Comparison of ENCODE assay signal across 9 mouse cellular contexts in genomic region chr4:138884261-138884660, GRCm38 (mm10). TPM values are rescaled to one million over a fixed set of nuclear protein-coding genes. Genes with fewer than 3 reads are reported as not detected.
DNase-seq lines count a peak whose midpoint lies in the region; ATAC-seq and TF ChIP-seq lines count a peak whose summit lies in the region.
"Had no signal": no experiment of that assay in that cellular context is flagged by ENCODE, and none has a peak within 500 bp of the region (broad histone marks: within the 10 kb centered on the region; RNA-seq: fewer than 3 reads in every experiment).

No protein-coding gene starts in this region.

- H3K4me3 ChIP-seq in heart, embryonic 12.5 days: no peak overlapping the region
- H3K4me3 ChIP-seq in intestine, postnatal 0 days (ENCODE audit: low read depth, low read length): no peak overlapping the region
- H3K4me3 ChIP-seq: neural tube, embryonic 13.5 days had no signal

- H3K27ac ChIP-seq in heart, embryonic 12.5 days (ENCODE audit: poor library complexity, severe bottlenecking): no peak overlapping the region
- H3K27ac ChIP-seq in intestine, postnatal 0 days (ENCODE audit: low read depth, low read length): no peak overlapping the region
- H3K27ac ChIP-seq: neural tube, embryonic 13.5 days had no signal

- ATAC-seq in heart, embryonic 12.5 days (ENCODE audit: insufficient number of reproducible peaks, low FRiP score): no peak
- no peak for ATAC-seq in intestine, postnatal 0 days

- intact Hi-C loops in left cerebral cortex, postnatal 36 days (cut with DNase I): loop anchor here (2.0 kb wide), 1 partner anchor 17 kb away; no protein-coding TSS in a partner anchor

- H3K27me3 ChIP-seq in heart, embryonic 12.5 days (replicated peaks): peaks cover 41% of the 10 kb centered on the region
- H3K27me3 ChIP-seq in intestine, postnatal 0 days (replicated peaks; ENCODE audit: control insufficient read depth, insufficient read depth, low read length): no peaks in the 10 kb centered on the region

- H3K36me3 ChIP-seq in heart, embryonic 12.5 days: no peaks in the 10 kb centered on the region
- H3K36me3 ChIP-seq in intestine, postnatal 0 days (ENCODE audit: control insufficient read depth, insufficient read depth): no peaks in the 10 kb centered on the region
- H3K36me3 ChIP-seq: neural tube, embryonic 13.5 days had no signal

- H3K4me2 ChIP-seq in heart, embryonic 12.5 days: no peak overlapping the region
- no peak overlapping the region for H3K4me2 ChIP-seq in intestine, postnatal 0 days (replicated peaks; ENCODE audit: low read depth)
- H3K4me2 ChIP-seq: neural tube, embryonic 13.5 days had no signal

- H3K4me1 ChIP-seq in heart, embryonic 12.5 days (replicated peaks): 0 out of 2 replicates have a peak, but pooled peaks cover 6% of the 10 kb centered on the region
- no peaks in the 10 kb centered on the region for H3K4me1 ChIP-seq in intestine, postnatal 0 days (replicated peaks; ENCODE audit: control insufficient read depth, insufficient read depth, low read length)

- DNase-seq in heart, adult 11 months: peak; percentile 97
- peak; percentile 65 for DNase-seq in c-Kit-positive CD71-positive TER-119-positive erythroid progenitor cells, embryonic 14.5 days (ENCODE audit: low spot score)
- DNase-seq in frontal cortex, postnatal 10 days (ENCODE audit: low spot score in 2 of 2): peak; percentile 64 to 84
- DNase-seq in left cerebral cortex, postnatal 36 days (ENCODE audit: low spot score in 2 of 2): peak; percentile 80 to 86
- peak; percentile 71 to 79 for DNase-seq in monocyte, adult 2 months (ENCODE audit: low read depth in 1 of 2, low spot score in 2 of 2)
- DNase-seq in spleen, postnatal 4 days (ENCODE audit: low spot score in 2 of 2): peak; percentile 83 to 95

- WGBS in heart, embryonic 12.5 days: 21% methylated on average over 6 of the region's 6 CpGs
- WGBS in intestine, postnatal 0 days: 14% methylated on average over 6 of the region's 6 CpGs

- peak; percentile 94 for TF ChIP-seq CTCF in intestine, postnatal 0 days (IDR thresholded peaks at IDR 0.05; ENCODE audit: low read depth)

- no peaks in the 10 kb centered on the region for H3K9me3 ChIP-seq in heart, embryonic 12.5 days (replicated peaks)
- no peaks in the 10 kb centered on the region for H3K9me3 ChIP-seq in intestine, postnatal 0 days (ENCODE audit: control insufficient read depth)
- H3K9me3 ChIP-seq: neural tube, embryonic 13.5 days had no signal

- no peak overlapping the region for H3K9ac ChIP-seq in heart, embryonic 12.5 days
- no peak overlapping the region for H3K9ac ChIP-seq in intestine, postnatal 0 days (ENCODE audit: low read depth, low read length)
- H3K9ac ChIP-seq: neural tube, embryonic 13.5 days had no signal

RNA-seq across cellular contexts. Expression of gene Pla2g2e, which starts 6.5 kb away (rescaled TPM):
- polyA plus RNA-seq in heart, embryonic 12.5 days (2016; fragmentation: Nextera tagmentation; extraction: Ambion mirVana): not detected in 2 replicates
- 0.30 and 0.52 TPM in 2 replicates for polyA plus RNA-seq in intestine, postnatal 0 days (2015; fragmentation: Nextera tagmentation; extraction: Ambion mirVana)
- not detected for total RNA-seq in left cerebral cortex, postnatal 36 days (2021)
- polyA plus RNA-seq: neural tube, embryonic 13.5 days had no signal

RNA-seq across cellular contexts. Expression of gene Gm13030, which starts 10.5 kb away (rescaled TPM):
- polyA plus RNA-seq in heart, embryonic 12.5 days (2016; fragmentation: Nextera tagmentation; extraction: Ambion mirVana): not detected in 2 replicates
- polyA plus RNA-seq in intestine, postnatal 0 days (2015; fragmentation: Nextera tagmentation; extraction: Ambion mirVana): not detected in 2 replicates
- not detected for total RNA-seq in left cerebral cortex, postnatal 36 days (2021)
- polyA plus RNA-seq: neural tube, embryonic 13.5 days had no signal

RNA-seq across cellular contexts. Expression of gene Pla2g5, which starts 21.0 kb away (rescaled TPM):
- polyA plus RNA-seq in heart, embryonic 12.5 days (2016; fragmentation: Nextera tagmentation; extraction: Ambion mirVana): 2.5 and 2.6 TPM in 2 replicates
- 0.22 and 0.39 TPM in 2 replicates for polyA plus RNA-seq in intestine, postnatal 0 days (2015; fragmentation: Nextera tagmentation; extraction: Ambion mirVana)
- 1 to 10 TPM; 2.6 to 6.2 TPM for total RNA-seq in left cerebral cortex, postnatal 36 days (2021)

RNA-seq across cellular contexts. Expression of gene Otud3, which starts 29.5 kb away (rescaled TPM):
- 3.6 and 3.8 TPM in 2 replicates for polyA plus RNA-seq in heart, embryonic 12.5 days (2016; fragmentation: Nextera tagmentation; extraction: Ambion mirVana)
- polyA plus RNA-seq in intestine, postnatal 0 days (2015; fragmentation: Nextera tagmentation; extraction: Ambion mirVana): 3.5 and 3.6 TPM in 2 replicates
- total RNA-seq in left cerebral cortex, postnatal 36 days (2021): 10 to 100 TPM; 18.1 to 18.3 TPM
